Mouse (Mus musculus): ENCODE results near the gene Tph2. TPM values are rescaled to one million over a fixed set of nuclear protein-coding genes. Genes with fewer than 3 reads are reported as not detected.

The Tph2 gene
- polyA plus RNA-seq, 1 experiment from 2014 or later = not detected

GRCm38 (mm10) chr10:115107666-115108540 is 76.9 kb downstream of the Tph2 start:
- Histone ChIP-seq H3K4me2 (no peak overlapping the region), H3K4me1 (ENCODE audit: control insufficient read depth, insufficient read depth, low read length) (no peaks in the 10 kb centered on the region), H3K4me3 (ENCODE audit: low read depth, low read length) (no peak overlapping the region), H3K9me3 (replicated peaks; ENCODE audit: control insufficient read depth, low read length) (no peaks in the 10 kb centered on the region), H3K27ac (ENCODE audit: low read depth, low read length) (no peak overlapping the region), H3K36me3 (ENCODE audit: control insufficient read depth, insufficient read depth, low read length) (no peaks in the 10 kb centered on the region), H3K9ac (ENCODE audit: low read depth, low read length) (no peak overlapping the region), H3K27me3 (ENCODE audit: control insufficient read depth, insufficient read depth, low read length) (no peaks in the 10 kb centered on the region)
- WGBS (ENCODE audit: insufficient replicate concordance) = 80% methylated on average over 16 of the region's 16 CpGs
- ATAC-seq (replicated peaks; ENCODE audit: insufficient number of reproducible peaks, low FRiP score, low TSS enrichment) = no peak

- 62% methylated on average over 8 of the region's 8 CpGs for WGBS (ENCODE audit: insufficient replicate concordance)
These were observed 80.6 kb downstream of the Tph2 start for GRCm38 (mm10) chr10:115104175-115104574.

GRCm38 (mm10) chr10:115099890-115100580 is 84.8 kb downstream of the Tph2 start:
- no peaks in the 10 kb centered on the region for H3K36me3 ChIP-seq (ENCODE audit: control insufficient read depth, insufficient read depth, low read length)
- H3K9ac ChIP-seq (ENCODE audit: low read depth, low read length) = no peak overlapping the region
- H3K4me2 ChIP-seq = no peak overlapping the region
- H3K27ac ChIP-seq (ENCODE audit: low read depth, low read length) = no peak overlapping the region
- H3K27me3 ChIP-seq (ENCODE audit: control insufficient read depth, insufficient read depth, low read length) = no peaks in the 10 kb centered on the region
- H3K4me3 ChIP-seq (ENCODE audit: low read depth, low read length) = no peak overlapping the region
- WGBS (ENCODE audit: insufficient replicate concordance) = 63% methylated on average over 9 of the region's 9 CpGs
- ATAC-seq (replicated peaks; ENCODE audit: insufficient number of reproducible peaks, low FRiP score, low TSS enrichment) = no peak
- H3K9me3 ChIP-seq (replicated peaks; ENCODE audit: control insufficient read depth, low read length) = no peaks in the 10 kb centered on the region
- no peaks in the 10 kb centered on the region for H3K4me1 ChIP-seq (ENCODE audit: control insufficient read depth, insufficient read depth, low read length)

More at GRCm38 (mm10) chr10:115104175-115104574, 80.6 kb downstream of the Tph2 start:
- H3K27ac ChIP-seq (ENCODE audit: low read depth, low read length) = no peak overlapping the region
- no peaks in the 10 kb centered on the region for H3K4me1 ChIP-seq (ENCODE audit: control insufficient read depth, insufficient read depth, low read length)
- no peaks in the 10 kb centered on the region for H3K9me3 ChIP-seq (replicated peaks; ENCODE audit: control insufficient read depth, low read length)
- H3K36me3 ChIP-seq (ENCODE audit: control insufficient read depth, insufficient read depth, low read length) = no peaks in the 10 kb centered on the region
- ATAC-seq (replicated peaks; ENCODE audit: insufficient number of reproducible peaks, low FRiP score, low TSS enrichment) = no peak
- H3K4me3 ChIP-seq (ENCODE audit: low read depth, low read length) = no peak overlapping the region
- no peaks in the 10 kb centered on the region for H3K27me3 ChIP-seq (ENCODE audit: control insufficient read depth, insufficient read depth, low read length)
- no peak overlapping the region for H3K9ac ChIP-seq (ENCODE audit: low read depth, low read length)
- no peak overlapping the region for H3K4me2 ChIP-seq

GRCm38 (mm10) chr10:115097163-115097562 is 87.7 kb downstream of the Tph2 start:
- H3K36me3 ChIP-seq (ENCODE audit: control insufficient read depth, insufficient read depth, low read length) = no peaks in the 10 kb centered on the region
- no peak overlapping the region for H3K27ac ChIP-seq (ENCODE audit: low read depth, low read length)
- no peak overlapping the region for H3K4me2 ChIP-seq
- H3K9me3 ChIP-seq (replicated peaks; ENCODE audit: control insufficient read depth, low read length) = no peaks in the 10 kb centered on the region
- H3K27me3 ChIP-seq (ENCODE audit: control insufficient read depth, insufficient read depth, low read length) = no peaks in the 10 kb centered on the region
- H3K4me3 ChIP-seq (ENCODE audit: low read depth, low read length) = no peak overlapping the region
- no peaks in the 10 kb centered on the region for H3K4me1 ChIP-seq (ENCODE audit: control insufficient read depth, insufficient read depth, low read length)
- H3K9ac ChIP-seq (ENCODE audit: low read depth, low read length) = no peak overlapping the region
- no peak for ATAC-seq (replicated peaks; ENCODE audit: insufficient number of reproducible peaks, low FRiP score, low TSS enrichment)
- 18% methylated on average over 5 of the region's 5 CpGs for WGBS (ENCODE audit: insufficient replicate concordance)

- no peak overlapping the region for H3K27ac ChIP-seq (ENCODE audit: low read depth, low read length)
- no peak overlapping the region for H3K9ac ChIP-seq (ENCODE audit: low read depth, low read length)
- H3K9me3 ChIP-seq (replicated peaks; ENCODE audit: control insufficient read depth, low read length) = no peaks in the 10 kb centered on the region
- H3K4me2 ChIP-seq = no peak overlapping the region
- no peaks in the 10 kb centered on the region for H3K4me1 ChIP-seq (ENCODE audit: control insufficient read depth, insufficient read depth, low read length)
- H3K4me3 ChIP-seq (ENCODE audit: low read depth, low read length) = no peak overlapping the region
- no peaks in the 10 kb centered on the region for H3K27me3 ChIP-seq (ENCODE audit: control insufficient read depth, insufficient read depth, low read length)
- 69% methylated on average over 1 of the region's 1 CpGs for WGBS (ENCODE audit: insufficient replicate concordance)
- no peaks in the 10 kb centered on the region for H3K36me3 ChIP-seq (ENCODE audit: control insufficient read depth, insufficient read depth, low read length)
- no peak for ATAC-seq (replicated peaks; ENCODE audit: insufficient number of reproducible peaks, low FRiP score, low TSS enrichment)
These were observed 88.6 kb downstream of the Tph2 start for GRCm38 (mm10) chr10:115096191-115096590.

GRCm38 (mm10) chr10:115078232-115078631 is 106.6 kb downstream of the Tph2 start:
- no peaks in the 10 kb centered on the region for H3K4me1 ChIP-seq (ENCODE audit: control insufficient read depth, insufficient read depth, low read length)
- no peak overlapping the region for H3K4me2 ChIP-seq
- no peaks in the 10 kb centered on the region for H3K36me3 ChIP-seq (ENCODE audit: control insufficient read depth, insufficient read depth, low read length)
- no peak overlapping the region for H3K9ac ChIP-seq (ENCODE audit: low read depth, low read length)
- H3K27ac ChIP-seq (ENCODE audit: low read depth, low read length) = no peak overlapping the region
- no peaks in the 10 kb centered on the region for H3K27me3 ChIP-seq (ENCODE audit: control insufficient read depth, insufficient read depth, low read length)
- no peak overlapping the region for H3K4me3 ChIP-seq (ENCODE audit: low read depth, low read length)
- WGBS (ENCODE audit: insufficient replicate concordance) = 57% methylated on average over 3 of the region's 3 CpGs
- no peaks in the 10 kb centered on the region for H3K9me3 ChIP-seq (replicated peaks; ENCODE audit: control insufficient read depth, low read length)
- ATAC-seq (replicated peaks; ENCODE audit: insufficient number of reproducible peaks, low FRiP score, low TSS enrichment) = no peak

GRCm38 (mm10) chr10:115069123-115069911 is 115.5 kb downstream of the Tph2 start:
- Histone ChIP-seq H3K4me2 (no peak overlapping the region), H3K4me1 (ENCODE audit: control insufficient read depth, insufficient read depth, low read length) (no peaks in the 10 kb centered on the region), H3K36me3 (ENCODE audit: control insufficient read depth, insufficient read depth, low read length) (no peaks in the 10 kb centered on the region), H3K9ac (ENCODE audit: low read depth, low read length) (no peak overlapping the region), H3K27me3 (ENCODE audit: control insufficient read depth, insufficient read depth, low read length) (no peaks in the 10 kb centered on the region), H3K27ac (ENCODE audit: low read depth, low read length) (no peak overlapping the region), H3K4me3 (ENCODE audit: low read depth, low read length) (no peak overlapping the region), H3K9me3 (replicated peaks; ENCODE audit: control insufficient read depth, low read length) (no peaks in the 10 kb centered on the region)
- no peak for ATAC-seq (replicated peaks; ENCODE audit: insufficient number of reproducible peaks, low FRiP score, low TSS enrichment)
- 82% methylated on average over 8 of the region's 8 CpGs for WGBS (ENCODE audit: insufficient replicate concordance)

GRCm38 (mm10) chr10:115063936-115064335 is 120.9 kb downstream of the Tph2 start:
- no peaks in the 10 kb centered on the region for H3K4me1 ChIP-seq (ENCODE audit: control insufficient read depth, insufficient read depth, low read length)
- no peak overlapping the region for H3K9ac ChIP-seq (ENCODE audit: low read depth, low read length)
- WGBS (ENCODE audit: insufficient replicate concordance) = 83% methylated on average over 7 of the region's 7 CpGs
- H3K4me2 ChIP-seq = no peak overlapping the region
- H3K27me3 ChIP-seq (ENCODE audit: control insufficient read depth, insufficient read depth, low read length) = no peaks in the 10 kb centered on the region
- no peaks in the 10 kb centered on the region for H3K36me3 ChIP-seq (ENCODE audit: control insufficient read depth, insufficient read depth, low read length)
- no peak overlapping the region for H3K4me3 ChIP-seq (ENCODE audit: low read depth, low read length)
- H3K9me3 ChIP-seq (replicated peaks; ENCODE audit: control insufficient read depth, low read length) = no peaks in the 10 kb centered on the region
- H3K27ac ChIP-seq (ENCODE audit: low read depth, low read length) = no peak overlapping the region
- ATAC-seq (replicated peaks; ENCODE audit: insufficient number of reproducible peaks, low FRiP score, low TSS enrichment) = no peak
